Mouse (Mus musculus): Measurements from ENCODE around the gene Dtx2. TPM values are rescaled to one million over a fixed set of nuclear protein-coding genes. Genes with fewer than 3 reads are reported as not detected.

Gene Dtx2
- polyA plus RNA-seq, 1 experiment from 2014 or later, result 26.6 TPM

GRCm38 (mm10) chr5:135960909-135961635, 33.5 kb upstream of the Dtx2 start:
- no peaks in the 10 kb centered on the region for H3K9me3 ChIP-seq
- H3K4me3 ChIP-seq, result no peak overlapping the region
- H3K4me1 ChIP-seq, result peaks cover 24% of the 10 kb centered on the region
- H3K27me3 ChIP-seq, result 0 out of 2 replicates have a peak, but pooled peaks cover 4% of the 10 kb centered on the region
- no peaks in the 10 kb centered on the region for H3K36me3 ChIP-seq
- no peak for ATAC-seq (replicated peaks)
- no peak overlapping the region for H3K9ac ChIP-seq (replicated peaks)
- 97% methylated on average over 15 of the region's 15 CpGs for whole genome bisulfite sequencing
- no peak overlapping the region for H3K4me2 ChIP-seq (replicated peaks)
- peak overlapping the region; percentile 97 for H3K27ac ChIP-seq (replicated peaks)

DNA sequence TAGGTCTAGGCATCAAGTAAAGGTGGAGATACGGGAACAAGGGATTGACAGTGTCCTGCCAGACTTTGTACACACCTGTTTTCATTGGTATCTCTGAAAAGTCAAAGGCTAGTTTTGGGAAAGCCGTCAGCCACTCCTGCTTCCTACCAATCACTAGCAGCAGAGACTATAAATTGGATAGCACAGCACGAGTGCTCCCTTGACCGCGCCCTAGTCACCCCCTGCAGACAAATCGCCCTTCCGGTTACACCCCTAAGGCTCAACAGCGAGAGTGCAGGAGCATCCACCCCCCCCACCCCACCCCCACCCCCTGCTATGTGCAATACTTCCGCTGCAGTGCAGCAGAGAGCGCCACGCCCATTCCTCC, 32.5 kb upstream of the Dtx2 start:
- Histone ChIP-seq H3K36me3 (no peaks in the 10 kb centered on the region), H3K4me2 (replicated peaks) (peak overlapping the region; percentile 99), H3K9me3 (no peaks in the 10 kb centered on the region), H3K4me1 (peaks cover 19% of the 10 kb centered on the region), H3K27me3 (0 out of 2 replicates have a peak, but pooled peaks cover 4% of the 10 kb centered on the region), H3K4me3 (peak overlapping the region; percentile 64), H3K27ac (replicated peaks) (peak overlapping the region; percentile 97), H3K9ac (replicated peaks) (peak overlapping the region; percentile 43)
- no peak for ATAC-seq (replicated peaks)
- 0% methylated on average over 11 of the region's 11 CpGs for WGBS

GRCm38 (mm10) chr5:135962492-135963279, 31.9 kb upstream of the Dtx2 start:
- Histone ChIP-seq H3K9me3 (no peaks in the 10 kb centered on the region), H3K9ac (replicated peaks) (peak overlapping the region; percentile 87), H3K4me1 (peaks cover 17% of the 10 kb centered on the region), H3K27me3 (0 out of 2 replicates have a peak, but pooled peaks cover 4% of the 10 kb centered on the region), H3K4me2 (replicated peaks) (peak overlapping the region; percentile 99), H3K4me3 (peak overlapping the region; percentile 64), H3K27ac (replicated peaks) (peak overlapping the region; percentile 97), H3K36me3 (no peaks in the 10 kb centered on the region)
- WGBS, result under 1% methylated on average over 64 of the region's 64 CpGs
- peak; percentile 97 for ATAC-seq (replicated peaks)

DNA sequence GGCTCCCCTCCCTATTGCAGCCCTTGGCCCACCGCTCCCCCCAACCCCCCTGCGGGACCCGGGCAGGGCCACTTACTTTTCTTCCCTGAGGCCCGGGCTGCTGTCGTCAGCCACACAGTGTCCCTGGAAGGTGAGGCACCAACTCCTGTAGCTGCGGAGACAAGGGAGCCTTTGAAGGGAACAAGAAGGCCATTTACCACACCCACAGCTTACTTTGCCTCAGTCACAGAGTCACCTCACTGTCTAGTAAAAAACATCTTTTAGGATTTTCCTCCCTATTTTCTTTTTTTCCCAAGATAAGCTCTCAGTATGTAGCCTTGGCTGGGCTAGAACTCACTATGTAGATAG, 31.3 kb upstream of the Dtx2 start:
- no peak for ATAC-seq (replicated peaks)
- 8% methylated on average over 6 of the region's 6 CpGs for WGBS
- Histone ChIP-seq H3K36me3 (no peaks in the 10 kb centered on the region), H3K4me3 (peak overlapping the region; percentile 64), H3K27ac (replicated peaks) (peak overlapping the region; percentile 97), H3K9me3 (no peaks in the 10 kb centered on the region), H3K27me3 (0 out of 2 replicates have a peak, but pooled peaks cover 4% of the 10 kb centered on the region), H3K9ac (replicated peaks) (peak overlapping the region; percentile 87), H3K4me2 (replicated peaks) (peak overlapping the region; percentile 99), H3K4me1 (peaks cover 17% of the 10 kb centered on the region)

- no peak overlapping the region for H3K9ac ChIP-seq (replicated peaks)
- H3K4me3 ChIP-seq, result peak overlapping the region; percentile 19
- no peak for ATAC-seq (replicated peaks)
- H3K4me1 ChIP-seq, result peaks cover 17% of the 10 kb centered on the region
- H3K27ac ChIP-seq (replicated peaks), result no peak overlapping the region
- WGBS, result 10% methylated on average over 24 of the region's 24 CpGs
- 0 out of 2 replicates have a peak, but pooled peaks cover 4% of the 10 kb centered on the region for H3K27me3 ChIP-seq
- no peaks in the 10 kb centered on the region for H3K36me3 ChIP-seq
- no peaks in the 10 kb centered on the region for H3K9me3 ChIP-seq
- H3K4me2 ChIP-seq (replicated peaks), result peak overlapping the region; percentile 36
Measured at GRCm38 (mm10) chr5:135965501-135965930, 29.1 kb upstream of the Dtx2 start.

DNA sequence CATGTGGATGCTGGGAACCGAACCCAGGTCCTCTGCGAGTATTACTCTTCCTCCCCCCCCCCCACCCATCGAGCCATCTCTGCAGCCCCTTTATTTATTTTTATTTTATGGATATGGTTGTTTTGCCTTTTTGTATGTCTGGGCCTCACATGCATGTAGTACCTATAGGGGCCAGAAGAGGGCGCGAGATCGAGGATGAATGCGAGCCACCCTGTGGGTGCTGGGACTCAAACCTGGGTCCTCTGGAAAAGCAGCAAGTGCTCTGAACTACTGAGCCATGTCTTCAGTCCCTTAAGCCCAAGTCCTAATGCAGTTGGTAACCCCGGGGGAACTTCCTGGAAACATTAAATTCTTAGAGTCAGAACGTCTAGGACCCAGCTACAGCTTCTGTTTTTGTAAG, 27.7 kb upstream of the Dtx2 start:
- Histone ChIP-seq H3K4me3 (no peak overlapping the region), H3K27ac (replicated peaks) (no peak overlapping the region), H3K36me3 (no peaks in the 10 kb centered on the region), H3K4me2 (replicated peaks) (no peak overlapping the region), H3K9ac (replicated peaks) (no peak overlapping the region), H3K27me3 (0 out of 2 replicates have a peak, but pooled peaks cover 4% of the 10 kb centered on the region), H3K4me1 (peaks cover 14% of the 10 kb centered on the region), H3K9me3 (no peaks in the 10 kb centered on the region)
- ATAC-seq (replicated peaks), result no peak
- 71% methylated on average over 9 of the region's 9 CpGs for WGBS

DNA sequence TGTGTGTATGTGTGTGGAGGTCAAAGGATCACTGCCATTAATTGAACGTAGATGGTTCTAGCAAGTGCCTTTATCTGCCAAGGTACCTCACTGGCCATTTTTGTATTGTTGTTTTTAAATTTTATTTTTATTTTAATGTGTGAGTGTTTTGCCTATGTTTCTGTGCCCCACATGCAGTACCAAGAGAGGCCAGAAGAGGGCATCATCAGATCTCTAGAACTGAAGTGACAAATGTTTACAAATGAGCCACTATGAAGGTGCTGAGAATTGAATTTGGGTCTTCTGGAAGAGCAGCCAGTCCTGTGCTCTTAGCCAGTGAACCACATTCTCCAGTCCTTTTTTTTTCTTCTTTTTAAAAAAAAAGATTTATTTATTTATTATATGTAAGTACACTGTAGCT, 25.8 kb upstream of the Dtx2 start:
- Histone ChIP-seq H3K4me2 (replicated peaks) (no peak overlapping the region), H3K36me3 (no peaks in the 10 kb centered on the region)
- 65% methylated on average over 1 of the region's 1 CpGs for WGBS

DNA sequence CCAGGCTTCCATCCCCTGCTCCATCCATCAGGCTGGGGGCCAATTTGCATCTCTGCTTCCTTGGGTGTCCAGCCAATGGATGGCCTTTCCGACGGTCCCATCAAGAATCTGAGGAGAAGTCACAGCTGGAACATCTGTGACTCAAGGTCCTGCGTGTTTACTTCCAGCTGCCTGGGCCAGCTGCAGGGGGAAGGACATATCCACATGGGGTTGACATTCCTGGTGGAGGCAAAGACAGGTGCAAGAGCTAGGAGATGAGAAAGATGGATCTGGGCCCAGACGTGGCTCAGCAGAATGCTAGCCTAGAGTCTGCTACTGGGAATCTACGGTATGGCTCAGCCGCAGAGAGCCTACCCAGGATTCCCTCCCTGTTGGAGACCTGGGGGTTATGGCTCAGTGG, 24.4 kb upstream of the Dtx2 start:
- no peak for ATAC-seq (replicated peaks)
- no peaks in the 10 kb centered on the region for H3K9me3 ChIP-seq
- no peak overlapping the region for H3K9ac ChIP-seq (replicated peaks)
- no peak overlapping the region for H3K4me3 ChIP-seq
- peaks cover 4% of the 10 kb centered on the region for H3K4me1 ChIP-seq
- no peak overlapping the region for H3K27ac ChIP-seq (replicated peaks)
- 84% methylated on average over 6 of the region's 6 CpGs for WGBS
- H3K27me3 ChIP-seq, result 0 out of 2 replicates have a peak, but pooled peaks cover 4% of the 10 kb centered on the region
- no peak overlapping the region for H3K4me2 ChIP-seq (replicated peaks)
- no peaks in the 10 kb centered on the region for H3K36me3 ChIP-seq

More for the DNA sequence above, 25.8 kb upstream of the Dtx2 start:
- Histone ChIP-seq H3K4me1 (peaks cover 5% of the 10 kb centered on the region), H3K27me3 (0 out of 2 replicates have a peak, but pooled peaks cover 4% of the 10 kb centered on the region), H3K9me3 (no peaks in the 10 kb centered on the region), H3K9ac (replicated peaks) (no peak overlapping the region), H3K4me3 (no peak overlapping the region), H3K27ac (replicated peaks) (no peak overlapping the region)
- no peak for ATAC-seq (replicated peaks)

- H3K4me3 ChIP-seq, result no peak overlapping the region
- no peak overlapping the region for H3K4me2 ChIP-seq (replicated peaks)
- no peaks in the 10 kb centered on the region for H3K36me3 ChIP-seq
- H3K27me3 ChIP-seq, result no peaks in the 10 kb centered on the region
- ATAC-seq (replicated peaks), result no peak
- no peak overlapping the region for H3K9ac ChIP-seq (replicated peaks)
- H3K4me1 ChIP-seq, result no peaks in the 10 kb centered on the region
- no peak overlapping the region for H3K27ac ChIP-seq (replicated peaks)
- 90% methylated on average over 7 of the region's 7 CpGs for WGBS
- H3K9me3 ChIP-seq, result no peaks in the 10 kb centered on the region
Measured at GRCm38 (mm10) chr5:135971876-135972275, 22.7 kb upstream of the Dtx2 start.

DNA sequence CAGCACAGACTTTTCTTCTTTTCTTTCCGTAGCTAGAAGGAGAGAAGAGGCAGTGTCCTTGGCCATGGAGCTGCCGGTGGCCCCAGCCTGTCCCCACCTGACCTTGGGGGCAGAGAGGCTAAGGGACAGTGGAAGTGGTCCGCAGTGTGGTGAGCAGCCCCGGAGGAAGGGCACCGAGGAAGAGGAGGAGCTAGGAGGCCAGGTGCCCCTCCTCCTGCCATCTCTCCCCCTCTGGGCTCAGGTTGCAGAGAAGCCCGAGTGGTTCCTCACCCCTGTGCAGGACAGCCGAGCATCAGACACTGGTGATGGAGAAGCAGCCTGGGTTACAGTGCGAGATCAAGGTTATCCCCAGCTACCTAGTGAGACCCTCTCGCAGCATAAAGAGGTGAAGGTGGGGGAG, 20.2 kb upstream of the Dtx2 start, which contains the start of gene Ssc4d:
Gene Ssc4d (minus strand): TSS at position 167 of the 400 bp plus-strand sequence.
- no peaks in the 10 kb centered on the region for H3K4me1 ChIP-seq
- no peaks in the 10 kb centered on the region for H3K27me3 ChIP-seq
- H3K27ac ChIP-seq (replicated peaks), result no peak within 1 kb of the TSS
- H3K4me2 ChIP-seq (replicated peaks), result no peak within 1 kb of the TSS
- 19% methylated on average over 9 of the region's 9 CpGs for WGBS
- no peaks in the 10 kb centered on the region for H3K9me3 ChIP-seq
- H3K36me3 ChIP-seq, result no peaks in the 10 kb centered on the region
- no peak for ATAC-seq (replicated peaks)
- H3K4me3 ChIP-seq, result no peak within 1 kb of the TSS
- H3K9ac ChIP-seq (replicated peaks), result no peak within 1 kb of the TSS

GRCm38 (mm10) chr5:135975893-135976668, 18.5 kb upstream of the Dtx2 start:
- no peak overlapping the region for H3K4me2 ChIP-seq (replicated peaks)
- H3K36me3 ChIP-seq, result no peaks in the 10 kb centered on the region
- ATAC-seq (replicated peaks), result no peak
- H3K9ac ChIP-seq (replicated peaks), result no peak overlapping the region
- no peak overlapping the region for H3K4me3 ChIP-seq
- H3K27me3 ChIP-seq, result no peaks in the 10 kb centered on the region
- WGBS, result 94% methylated on average over 8 of the region's 8 CpGs
- no peak overlapping the region for H3K27ac ChIP-seq (replicated peaks)
- no peaks in the 10 kb centered on the region for H3K9me3 ChIP-seq
- H3K4me1 ChIP-seq, result no peaks in the 10 kb centered on the region

DNA sequence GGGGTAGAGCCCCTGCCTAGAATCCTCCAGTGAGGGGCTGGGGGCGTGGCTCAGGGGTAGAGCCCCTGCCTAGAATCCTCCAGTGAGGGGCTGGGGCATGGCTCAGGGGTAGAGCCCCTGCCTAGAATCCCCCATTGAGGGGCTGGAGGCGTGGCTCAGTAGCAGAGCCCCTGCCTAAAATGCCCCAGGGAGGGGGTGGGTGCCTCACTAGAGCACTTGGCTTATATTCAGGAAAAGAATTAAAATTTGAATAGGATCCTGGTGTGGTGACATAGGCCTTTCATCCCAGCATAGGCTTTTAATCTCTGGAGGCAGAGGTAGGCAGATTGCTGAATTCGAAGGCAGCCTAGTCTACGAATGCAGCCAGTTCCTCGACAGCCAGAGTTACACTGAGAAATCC, 15.2 kb upstream of the Dtx2 start:
- Histone ChIP-seq H3K4me1 (no peaks in the 10 kb centered on the region), H3K9me3 (no peaks in the 10 kb centered on the region), H3K27me3 (no peaks in the 10 kb centered on the region), H3K4me2 (replicated peaks) (no peak overlapping the region), H3K36me3 (no peaks in the 10 kb centered on the region), H3K4me3 (no peak overlapping the region), H3K9ac (replicated peaks) (no peak overlapping the region), H3K27ac (replicated peaks) (no peak overlapping the region)
- 68% methylated on average over 5 of the region's 5 CpGs for WGBS
- ATAC-seq (replicated peaks), result no peak

Data from forebrain, embryonic 15.5 days (tissue).